Mouse (Mus musculus) gastrocnemius, postnatal 4 days (tissue): ENCODE results near the gene Shisa9. TPM values are rescaled to one million over a fixed set of nuclear protein-coding genes. Genes with fewer than 3 reads are reported as not detected.

ENCODE experiments used
- DNase-seq, 2 experiments: peaks; one replicate each; pipeline ENCODE4 v3.0.0; 2021 to 2022; ENCODE audit warnings: low spot score in 2 of 2, mixed read lengths in 2 of 2
- total RNA-seq, 2 experiments: library from RNA; stranded (reverse); gene quantifications; 2 replicates each; pipeline ENCODE4 v1.2.3; 2021

Gene Shisa9
- total RNA-seq, 2 experiments from 2014 or later: 0.34 to 0.52 TPM

DNA sequence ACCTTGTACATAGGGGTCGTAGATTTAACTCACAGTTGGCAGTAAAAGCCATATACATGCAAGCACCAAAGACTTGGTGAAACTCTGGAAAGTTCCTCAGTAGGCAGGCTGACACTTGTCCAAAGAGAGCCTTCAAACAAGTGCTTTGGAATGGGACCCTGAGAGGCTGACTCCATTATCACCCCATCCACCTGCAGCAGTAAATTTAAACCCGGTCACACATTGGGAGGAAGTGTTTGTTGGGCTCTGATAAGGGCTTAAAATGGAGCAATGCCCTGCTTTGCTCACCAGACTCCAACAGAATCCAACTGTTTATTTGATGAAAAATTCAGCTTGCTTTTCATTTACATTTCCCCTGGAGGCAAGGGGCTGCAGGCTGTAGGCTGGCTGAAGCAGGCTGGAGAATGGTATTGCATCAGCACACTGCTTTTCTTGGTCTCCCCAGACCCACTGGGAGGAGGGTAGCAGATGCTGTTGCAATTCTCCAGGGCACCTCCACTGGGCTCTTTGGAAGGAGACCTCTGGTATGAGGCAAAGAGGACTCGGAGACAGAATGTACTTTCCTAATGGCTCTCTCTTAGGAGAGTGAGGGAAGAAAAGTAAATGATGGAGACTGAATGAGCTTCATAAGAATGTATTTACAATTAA lies 323.5 kb downstream of the Shisa9 start:
- no peak for DNase-seq

DNA sequence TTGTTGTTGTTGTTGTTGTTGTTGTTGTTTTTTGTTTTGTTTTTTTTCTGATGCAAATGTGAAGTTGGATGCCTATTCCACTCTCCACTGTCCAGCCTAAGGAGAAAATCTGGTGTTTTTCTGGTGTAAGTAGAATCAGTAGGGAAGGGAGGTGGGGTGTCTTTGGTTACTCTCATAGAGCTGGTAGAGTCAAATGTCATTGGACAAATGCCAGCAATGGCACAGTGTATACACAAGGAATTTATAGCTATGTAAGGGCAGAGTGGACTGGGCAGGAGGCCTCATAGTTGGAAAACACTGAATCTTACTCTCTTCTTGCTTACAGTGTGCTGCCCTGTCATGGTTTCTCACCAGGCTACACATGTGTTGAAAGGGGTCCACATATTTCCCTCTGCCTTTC lies 325.9 kb downstream of the Shisa9 start:
- DNase-seq: no peak

DNA sequence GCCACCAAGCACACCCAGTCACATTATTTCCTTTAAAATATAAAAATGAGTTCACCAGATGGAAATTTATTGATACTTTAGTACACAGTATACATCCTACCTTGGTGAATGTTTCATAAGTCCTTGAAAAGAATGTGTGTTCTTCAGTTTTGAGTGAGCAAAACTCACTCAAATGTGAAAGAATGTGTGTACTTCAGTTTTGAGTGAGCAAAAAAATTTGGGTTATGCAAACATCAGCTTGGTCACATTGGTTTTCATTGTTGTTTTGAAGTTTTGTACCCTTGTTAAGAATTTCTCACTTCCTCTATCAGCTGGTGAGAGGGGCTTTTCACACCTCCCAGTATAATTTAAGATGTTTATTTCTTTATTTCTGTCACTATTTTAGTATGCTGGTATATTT lies 331.7 kb downstream of the Shisa9 start:
- no peak for DNase-seq

Other genes starting within 250 kb of the Shisa9 start
- gene Cpped1, start 74.7 kb upstream of the Shisa9 start, total RNA-seq: 10 to 100 TPM; 42.1 to 44.6 TPM